Mouse (Mus musculus) mouse trophoblast stem cell (cell line): ENCODE data around the gene Plrg1.

Source experiments
- in situ Hi-C, 2 experiments: fragments of 300-500 bp; cut with MseI, MboI; formaldehyde crosslinking; loops; 2 replicates in 1 of 2; 3 replicates in 1 of 2; pipeline ENCODE4 v1.15.1; 2025

The Plrg1 gene

DNA sequence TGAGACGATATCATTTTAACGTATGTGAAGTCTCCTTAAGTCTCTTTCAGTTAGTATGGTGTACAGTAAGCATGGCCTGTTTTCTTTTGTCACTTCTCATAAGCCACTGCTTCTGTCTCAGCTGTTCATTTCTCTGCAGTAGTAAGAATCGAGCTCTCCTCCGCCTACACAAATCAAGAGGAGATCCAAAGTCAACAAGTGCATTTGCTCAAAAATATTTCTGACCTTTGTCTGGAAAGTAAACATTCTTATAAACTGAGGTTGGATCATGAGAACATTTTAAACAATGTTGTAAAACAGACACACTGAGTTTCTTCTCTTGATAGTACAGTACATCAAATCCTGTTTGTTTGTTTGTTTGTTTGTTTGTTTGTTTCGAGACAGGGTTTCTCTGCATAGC, 4.7 kb upstream of the Plrg1 start:
- in situ Hi-C loops: loop anchor here (5.0 kb wide), 2 partner anchors 38 to 48 kb away; no protein-coding TSS in a partner anchor

DNA sequence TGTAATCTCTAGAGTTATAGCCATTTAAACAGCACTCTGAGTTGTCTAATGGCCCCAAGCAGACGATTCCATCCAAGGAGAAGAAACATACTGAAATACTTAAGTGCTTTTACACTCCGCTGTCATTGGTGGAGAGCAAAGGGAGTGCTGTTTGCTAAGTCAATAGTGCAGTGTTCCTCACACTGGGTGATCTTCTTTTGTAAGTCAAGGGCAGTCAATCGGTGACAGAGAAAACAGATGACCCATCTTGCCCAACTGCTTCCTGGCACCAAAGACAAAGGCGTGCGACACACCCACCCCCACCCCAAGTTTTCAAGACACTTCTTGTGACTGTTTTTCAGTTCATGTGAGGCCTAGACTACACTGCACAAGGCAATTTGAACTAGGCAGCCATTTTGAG, 3.2 kb upstream of the Plrg1 start:
- in situ Hi-C loops: loop anchor here (5.0 kb wide), 2 partner anchors 40 to 50 kb away; no protein-coding TSS in a partner anchor

DNA sequence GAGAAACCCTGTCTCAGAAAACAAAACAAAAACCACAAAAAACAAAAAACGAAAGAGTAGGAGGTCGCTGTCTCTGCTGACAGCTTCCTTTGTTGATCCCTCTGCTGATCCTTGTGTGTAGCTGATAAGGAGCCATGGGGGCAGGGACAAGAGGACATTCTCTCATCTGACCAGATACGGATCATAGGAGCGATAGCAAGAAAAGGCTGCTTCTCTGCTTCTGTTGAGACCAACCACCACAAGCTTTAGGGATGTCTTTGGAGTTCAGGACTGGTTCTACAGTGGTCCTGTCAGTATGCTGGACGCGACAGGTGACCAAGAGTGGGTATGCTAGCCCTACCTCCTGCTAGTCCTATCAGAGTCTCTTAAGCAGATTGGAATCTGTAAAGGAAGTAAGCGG, 2.2 kb upstream of the Plrg1 start:
- in situ Hi-C loops: loop anchor here (5.0 kb wide), 2 partner anchors 41 to 51 kb away; no protein-coding TSS in a partner anchor

DNA sequence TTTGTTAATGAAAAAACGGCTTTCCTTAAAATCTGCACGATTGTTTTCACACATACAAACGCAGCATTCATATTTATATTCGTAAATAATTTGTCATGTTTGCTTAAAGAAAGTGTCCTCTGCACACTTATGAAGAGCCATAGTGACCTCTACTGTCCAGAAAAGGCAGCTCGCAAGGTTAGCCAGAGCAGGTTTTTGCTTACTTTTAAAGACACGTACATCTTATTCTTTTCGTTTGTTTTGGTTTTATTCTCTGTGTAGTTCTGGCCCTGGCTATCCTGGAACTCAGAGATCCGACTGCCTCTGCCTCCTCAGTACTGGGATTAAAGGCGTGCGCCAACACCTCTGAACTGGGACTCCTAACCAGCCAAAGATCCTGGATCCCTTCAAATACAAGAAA, 1.6 kb upstream of the Plrg1 start:
- in situ Hi-C loops: loop anchor here (5.0 kb wide), 2 partner anchors 41 to 51 kb away; no protein-coding TSS in a partner anchor

DNA sequence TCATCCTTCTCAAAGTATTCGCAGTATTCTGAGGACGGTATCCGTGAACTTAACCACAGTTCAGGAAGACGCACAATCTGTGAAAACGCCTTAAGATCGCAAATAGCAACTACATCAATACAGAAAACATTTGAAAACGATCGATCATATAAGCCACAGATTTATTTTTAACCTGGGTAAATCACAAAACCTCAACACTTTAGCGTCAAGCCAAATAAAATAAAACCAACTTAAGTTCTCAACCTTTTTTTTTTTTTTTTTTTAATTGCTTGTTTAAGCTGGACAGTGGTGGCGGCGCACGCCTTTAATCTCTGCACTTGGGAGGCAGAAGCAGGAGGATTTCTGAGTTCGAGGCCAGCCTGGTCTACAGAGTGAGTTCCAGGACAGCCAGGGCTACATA, 563 bp upstream of the Plrg1 start:
- in situ Hi-C loops: loop anchor here (5.0 kb wide), 2 partner anchors 42 to 52 kb away; no protein-coding TSS in a partner anchor

GRCm38 (mm10) chr3:83057046-83057445, 1.7 kb downstream of the Plrg1 start:
- in situ Hi-C loops: no loop called here

DNA sequence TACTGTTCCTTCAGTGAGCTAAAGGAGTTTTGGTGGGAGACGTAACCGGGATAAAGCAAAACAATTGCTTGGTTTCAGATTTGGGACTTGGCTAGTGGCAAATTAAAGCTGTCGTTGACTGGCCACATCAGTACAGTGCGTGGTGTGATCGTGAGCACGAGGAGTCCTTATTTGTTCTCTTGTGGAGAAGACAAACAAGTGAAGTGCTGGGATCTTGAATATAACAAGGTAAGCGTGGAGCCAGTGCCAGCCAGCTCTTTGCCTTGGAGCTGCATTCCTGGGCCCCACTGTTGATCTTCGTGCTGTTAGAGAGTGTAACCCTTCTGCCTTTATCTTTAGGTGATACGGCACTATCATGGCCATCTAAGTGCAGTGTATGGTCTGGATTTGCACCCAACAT, 12.6 kb downstream of the Plrg1 start:
- in situ Hi-C loops: no loop called here

- in situ Hi-C loops: no loop called here
Measured at GRCm38 (mm10) chr3:83068869-83069268, 13.5 kb downstream of the Plrg1 start.

- in situ Hi-C loops: no loop called here
Measured at GRCm38 (mm10) chr3:83070231-83070630, 14.9 kb downstream of the Plrg1 start.

DNA sequence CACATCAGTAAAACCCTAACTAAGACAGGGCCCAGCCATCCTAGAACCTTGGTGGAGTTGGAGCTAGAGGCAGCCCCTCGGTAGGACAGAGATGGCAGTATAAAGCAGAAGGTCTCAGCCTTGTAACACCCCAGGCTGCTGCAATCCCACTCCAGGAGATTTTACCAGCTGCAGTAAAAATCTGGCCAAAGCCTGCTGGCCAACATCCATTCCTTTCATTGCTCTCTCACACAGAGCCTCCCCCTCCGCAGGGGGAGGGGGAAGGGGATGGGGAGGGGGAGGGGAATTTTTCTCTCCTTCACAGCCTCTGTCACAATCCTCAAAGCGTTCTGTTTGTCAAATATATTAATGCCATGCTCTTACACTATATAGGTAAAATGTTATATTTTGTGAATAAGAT, 21.2 kb downstream of the Plrg1 start:
- in situ Hi-C loops: no loop called here

- in situ Hi-C loops: no loop called here
Measured at GRCm38 (mm10) chr3:83080567-83081055, 25.3 kb downstream of the Plrg1 start.

DNA sequence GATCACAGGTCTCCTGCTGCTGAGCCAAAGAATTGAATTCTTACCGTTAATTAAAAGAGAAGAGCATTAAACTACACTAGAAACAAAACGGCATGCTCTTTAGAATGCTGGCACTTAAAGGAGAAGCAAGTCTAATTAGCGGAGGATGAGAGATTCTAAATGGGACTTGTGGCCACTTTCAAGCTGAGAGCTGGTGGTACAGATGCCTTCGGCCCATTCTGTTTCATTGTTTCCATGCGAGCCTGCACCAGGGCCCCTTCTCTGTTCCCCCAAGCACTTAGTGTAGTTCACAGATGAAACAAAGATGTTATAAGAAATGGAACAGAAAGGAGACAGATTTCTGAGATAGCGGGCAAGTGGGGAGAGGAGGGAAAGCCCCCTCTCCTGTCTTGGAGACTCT, 42.3 kb downstream of the Plrg1 start:
- in situ Hi-C loops: no loop called here

DNA sequence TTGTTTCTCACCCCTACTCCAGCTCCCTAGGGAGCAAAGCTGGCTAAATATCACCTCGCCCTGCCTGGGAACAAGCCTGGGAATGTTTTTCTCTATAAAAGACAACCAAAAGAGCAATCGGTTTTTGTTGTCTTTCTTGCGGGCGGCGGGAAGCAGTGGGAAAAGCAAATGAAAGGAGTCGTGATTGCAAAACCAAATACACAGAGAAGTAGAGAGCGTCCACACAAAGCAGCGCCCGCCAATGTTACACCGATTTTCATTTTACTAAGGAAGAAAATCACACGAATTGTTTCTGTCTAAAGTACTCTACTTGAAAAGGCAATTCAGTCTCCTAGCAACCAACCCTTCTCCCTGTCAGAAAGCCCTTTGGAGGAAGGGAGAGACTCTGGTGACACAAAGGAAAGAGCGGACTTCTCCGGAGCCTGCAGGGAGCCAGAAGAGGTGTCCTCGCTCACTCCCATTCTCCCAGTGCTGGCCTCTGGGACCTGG, 43.3 kb downstream of the Plrg1 start:
- in situ Hi-C loops: no loop called here

DNA sequence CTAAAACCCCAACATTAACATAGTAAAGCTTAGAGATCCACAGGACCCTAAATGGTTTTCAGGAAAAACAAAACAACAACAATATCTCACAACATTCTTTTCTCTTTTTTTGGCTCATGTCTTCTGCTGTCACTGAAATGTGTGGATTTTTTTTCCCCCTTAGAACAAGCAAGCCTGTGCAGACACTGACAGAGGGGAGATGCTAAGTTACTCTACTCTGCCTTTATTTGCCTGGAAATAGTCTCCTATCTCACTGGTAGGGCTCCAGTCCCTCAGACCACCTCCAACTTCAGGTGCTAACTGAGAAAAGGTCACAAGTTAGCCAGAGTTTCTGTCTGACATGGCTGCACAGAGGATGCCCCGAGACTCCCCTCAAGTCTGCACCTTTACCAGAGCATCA, 43.8 kb downstream of the Plrg1 start:
- in situ Hi-C loops: no loop called here

GRCm38 (mm10) chr3:83099651-83100050, 44.3 kb downstream of the Plrg1 start:
- in situ Hi-C loops: loop anchor here in 1 of 2 experiments (10.0 kb wide), 1 partner anchor 175 kb away; no protein-coding TSS in a partner anchor

- in situ Hi-C loops: loop anchor here in 1 of 2 experiments (10.0 kb wide), 1 partner anchor 173 kb away; no protein-coding TSS in a partner anchor
Measured at GRCm38 (mm10) chr3:83102286-83102685, 47.0 kb downstream of the Plrg1 start.

DNA sequence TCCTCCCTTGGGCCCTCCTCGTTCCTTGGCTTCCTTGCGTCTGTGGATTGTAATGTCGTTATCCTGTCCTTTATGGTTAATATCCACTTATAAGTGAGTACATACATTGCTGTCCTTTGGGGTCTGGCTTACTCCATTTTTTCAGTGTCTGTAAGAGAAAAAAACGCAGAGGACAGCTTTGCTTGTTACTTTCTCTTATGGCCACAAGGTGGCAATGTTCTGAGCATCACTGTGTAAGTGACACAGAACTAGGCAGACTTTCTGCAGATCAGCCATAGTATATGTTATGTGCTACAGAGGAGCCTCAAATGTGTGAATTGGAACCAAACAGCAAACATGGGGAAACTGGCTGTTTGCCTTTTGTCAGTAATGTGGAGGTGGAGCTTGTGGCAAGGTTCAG, 54.8 kb downstream of the Plrg1 start:
- in situ Hi-C loops: no loop called here

GRCm38 (mm10) chr3:83111485-83112261, 56.4 kb downstream of the Plrg1 start:
- in situ Hi-C loops: no loop called here

GRCm38 (mm10) chr3:83112869-83113268, 57.5 kb downstream of the Plrg1 start:
- in situ Hi-C loops: no loop called here

GRCm38 (mm10) chr3:83114946-83115345, 59.6 kb downstream of the Plrg1 start:
- in situ Hi-C loops: no loop called here

- in situ Hi-C loops: no loop called here
Measured at GRCm38 (mm10) chr3:83117592-83117991, 62.3 kb downstream of the Plrg1 start.
